Mouse (Mus musculus) E14TG2a.4 (cell line): Measurements from ENCODE around the gene Gucd1.
"Not testable (repeated sequence)": the region's sequence is repeated elsewhere in the genome, so short reads cannot be mapped to it uniquely, and the experiment has no call there.

Source experiments
- CTCF ChIP-seq: conservative IDR thresholded peaks from 2 replicates; pipeline ENCODE4 v1.5.1; 2014; ENCODE audit warnings: low read length
- POU5F1 ChIP-seq: IDR thresholded peaks from 2 replicates; pipeline ENCODE4 v1.6.1; 2014; ENCODE audit warnings: low read length, borderline replicate concordance

- not testable (repeated sequence) for TF ChIP-seq CTCF, POU5F1
These were observed 11.8 kb downstream of the Gucd1 start for GRCm38 (mm10) chr10:75505928-75506327.
